Mouse (Mus musculus) intestine, embryonic 14.5 days (tissue): ENCODE measurements around the gene Gm49450. TPM values are rescaled to one million over a fixed set of nuclear protein-coding genes. Genes with fewer than 3 reads are reported as not detected.
A peak's percentile ranks its signal among the peaks of the same experiment; 100 is the strongest.
"Not testable (repeated sequence)": the region's sequence is repeated elsewhere in the genome, so short reads cannot be mapped to it uniquely, and the experiment has no call there.

Experiments
- ATAC-seq: fragments of 200-750 bp; cut with Nextera tagmentation; replicated peaks from 2 replicates; pipeline ENCODE4 v1.8.0; 2017; ENCODE audit warnings: low read depth, moderate number of reproducible peaks, moderate TSS enrichment, moderate library complexity; ENCODE audit not compliant: low FRiP score, low TSS enrichment
- DNase-seq: peaks from one replicate; pipeline ENCODE4 v3.0.0-alpha.2; 2018; ENCODE audit warnings: low spot score
- H3K27ac ChIP-seq: fragments of 300-500 bp; sonication (generic); 2 replicates; pipeline ENCODE4 v1.5.1; 2014; ENCODE audit warnings: low read depth, mild to moderate bottlenecking, control low read depth
- H3K27me3 ChIP-seq: fragments of 300-500 bp; sonication (generic); replicated peaks from 2 replicates; pipeline ENCODE4 v1.6.1; 2014; ENCODE audit warnings: low read length, control low read depth; ENCODE audit not compliant: control insufficient read depth, insufficient read depth
- H3K36me3 ChIP-seq: fragments of 300-500 bp; sonication (generic); 2 replicates; pipeline ENCODE4 v1.6.1; 2014; ENCODE audit warnings: low read length, control low read depth; ENCODE audit not compliant: control insufficient read depth, insufficient read depth
- H3K4me1 ChIP-seq: fragments of 300-500 bp; sonication (generic); replicated peaks from 2 replicates; pipeline ENCODE4 v1.6.1; 2014; ENCODE audit warnings: low read length, control low read depth, mixed read lengths; ENCODE audit not compliant: control insufficient read depth, insufficient read depth
- H3K4me2 ChIP-seq: fragments of 300-500 bp; sonication (generic); 2 replicates; pipeline ENCODE4 v1.6.1; 2014; ENCODE audit warnings: low read length
- H3K4me3 ChIP-seq: fragments of 300-500 bp; sonication (generic); 2 replicates; pipeline ENCODE4 v1.5.1; 2014; ENCODE audit warnings: low read depth, low read length, control low read depth, mixed read lengths
- H3K9ac ChIP-seq: fragments of 300-500 bp; sonication (generic); 2 replicates; pipeline ENCODE4 v1.6.1; 2014; ENCODE audit warnings: mild to moderate bottlenecking, low read length
- H3K9me3 ChIP-seq: fragments of 300-500 bp; sonication (generic); 2 replicates; pipeline ENCODE4 v1.6.1; 2016; ENCODE audit warnings: low read length, control low read depth; ENCODE audit not compliant: control insufficient read depth
- WGBS: fragments of 180-500 bp; shearing (Covaris S2); extraction: QIAGEN DNeasy Blood & Tissue Kit; methylation state at CpG from one replicate; pipeline ENCODE4 v1.1.7; 2014; 5-methylcytosine and 5-hydroxymethylcytosine counted together
- polyA plus RNA-seq: library from polyadenylated mRNA; unstranded; fragments of >200 nt; fragmentation: Nextera tagmentation; extraction: Ambion mirVana; gene quantifications from 2 replicates; pipeline ENCODE4 v1.2.1, GENCODE M21; 2014

Gene Gm49450
- polyA plus RNA-seq, 1 experiment from 2014 or later: not detected

GRCm38 (mm10) chr15:98978409-98979172 lies 25.2 kb upstream of the Gm49450 start:
- Histone ChIP-seq H3K4me2 (no peak overlapping the region), H3K9me3 (no peaks in the 10 kb centered on the region)
- no peak for ATAC-seq

DNA sequence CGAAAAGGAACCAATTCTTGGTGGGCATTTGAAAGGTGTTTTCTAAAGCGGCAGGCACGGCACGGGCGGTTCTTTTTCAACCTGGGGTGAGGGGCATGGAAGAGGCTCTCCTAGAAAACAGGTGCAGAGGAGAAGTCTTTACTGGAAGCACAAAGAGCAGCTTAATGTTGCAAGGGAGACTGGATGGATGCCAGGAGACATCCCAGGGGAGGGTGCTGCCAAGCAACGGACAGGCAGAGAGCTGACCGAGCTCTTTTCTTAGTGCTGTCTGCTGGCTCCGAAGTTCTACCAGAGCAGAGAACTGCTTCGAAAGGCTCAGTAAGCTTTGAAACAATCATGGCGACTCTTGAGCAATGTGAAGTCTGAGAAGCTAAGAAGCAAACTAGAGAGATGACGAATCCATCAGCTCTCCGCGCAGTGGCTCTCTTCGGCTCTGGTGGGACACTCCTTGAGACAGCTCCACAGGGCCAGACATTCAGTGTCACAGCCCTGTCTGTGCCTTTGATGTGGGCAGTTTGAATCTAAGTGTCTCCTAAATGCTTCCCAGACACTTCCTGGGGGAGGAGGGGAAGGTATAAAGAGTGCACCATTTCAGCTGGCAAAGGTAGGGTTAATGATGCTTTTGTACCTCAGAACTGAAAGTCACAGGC lies 24.5 kb upstream of the Gm49450 start:
- Histone ChIP-seq H3K4me1 (peaks cover 11% of the 10 kb centered on the region), H3K27ac (peak overlapping the region; percentile 7), H3K27me3 (no peaks in the 10 kb centered on the region), H3K4me2 (no peak overlapping the region), H3K9ac (no peak overlapping the region), H3K4me3 (no peak overlapping the region), H3K36me3 (no peaks in the 10 kb centered on the region), H3K9me3 (no peaks in the 10 kb centered on the region)
- ATAC-seq (no peak), DNase-seq (peak; percentile 69)
- 65% methylated on average over 14 of the region's 14 CpGs for WGBS

More at GRCm38 (mm10) chr15:98978409-98979172, 25.2 kb upstream of the Gm49450 start:
- DNase-seq: no peak
- H3K27ac ChIP-seq: no peak overlapping the region
- H3K4me1 ChIP-seq: peaks cover 11% of the 10 kb centered on the region
- H3K4me3 ChIP-seq: no peak overlapping the region
- 66% methylated on average over 20 of the region's 20 CpGs for WGBS
- no peaks in the 10 kb centered on the region for H3K36me3 ChIP-seq
- no peaks in the 10 kb centered on the region for H3K27me3 ChIP-seq
- no peak overlapping the region for H3K9ac ChIP-seq

DNA sequence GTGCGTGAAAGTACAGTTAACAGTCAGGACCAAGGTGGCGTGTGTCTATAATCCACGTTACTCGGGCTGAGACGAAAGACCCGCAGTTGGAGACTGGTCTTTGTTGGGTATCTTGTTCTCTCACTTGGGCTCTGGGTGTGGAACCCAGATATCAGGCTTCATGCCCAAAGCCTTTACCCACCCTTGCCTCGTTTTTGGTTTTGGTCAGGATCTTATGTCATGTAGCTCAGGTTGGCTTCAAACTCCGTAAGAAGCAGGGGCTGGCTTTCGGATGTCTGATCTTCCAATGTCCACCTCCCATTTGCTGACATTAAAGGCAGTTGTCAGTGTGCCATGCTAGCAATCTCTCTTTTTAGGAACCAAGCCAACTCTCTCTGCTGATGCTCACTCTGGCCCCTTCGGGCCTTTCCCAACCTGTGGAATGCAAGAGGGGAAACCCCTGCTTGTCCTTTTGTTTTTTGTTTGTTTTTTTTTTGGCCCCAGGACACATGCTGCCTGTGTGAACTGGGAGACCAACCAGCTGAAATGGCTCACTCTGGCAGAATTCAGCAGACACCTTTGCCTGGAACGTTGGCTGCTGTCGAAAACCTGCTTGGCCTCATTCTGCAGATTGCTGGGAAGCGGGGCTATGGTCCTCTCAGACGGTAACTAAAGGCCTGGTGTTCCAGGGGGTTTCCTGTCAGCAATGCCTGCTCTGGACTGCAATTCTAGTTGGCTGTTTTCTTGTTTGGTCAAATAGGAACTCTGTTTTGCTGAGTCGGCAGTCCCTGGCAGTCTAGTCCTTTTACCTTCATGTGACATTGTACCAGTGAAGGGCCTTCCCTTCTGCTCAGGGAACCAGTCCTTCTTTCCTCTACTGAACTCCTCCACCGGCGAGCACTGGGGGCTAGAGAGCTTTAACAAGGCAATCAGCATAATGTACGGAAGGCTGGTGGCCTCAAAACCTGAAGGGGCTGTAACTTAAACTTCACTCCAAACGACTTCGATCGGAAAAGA lies 23.7 kb upstream of the Gm49450 start:
- peak overlapping the region; percentile 7; the same call in 1 of the 2 replicates for H3K27ac ChIP-seq
- peaks cover 11% of the 10 kb centered on the region for H3K4me1 ChIP-seq
- WGBS: 70% methylated on average over 21 of the region's 21 CpGs
- no peaks in the 10 kb centered on the region for H3K27me3 ChIP-seq
- no peak overlapping the region for H3K9ac ChIP-seq
- H3K4me2 ChIP-seq: no peak overlapping the region
- no peaks in the 10 kb centered on the region for H3K9me3 ChIP-seq
- no peaks in the 10 kb centered on the region for H3K36me3 ChIP-seq
- H3K4me3 ChIP-seq: no peak overlapping the region
- ATAC-seq (no peak), DNase-seq (no peak)

- Histone ChIP-seq H3K27ac (no peak overlapping the region), H3K4me2 (no peak overlapping the region), H3K9ac (no peak overlapping the region), H3K27me3 (no peaks in the 10 kb centered on the region), H3K4me3 (no peak overlapping the region), H3K36me3 (no peaks in the 10 kb centered on the region), H3K9me3 (no peaks in the 10 kb centered on the region), H3K4me1 (peaks cover 32% of the 10 kb centered on the region)
- ATAC-seq (no peak), DNase-seq (no peak)
- WGBS: 85% methylated on average over 9 of the region's 9 CpGs
Measured at GRCm38 (mm10) chr15:98973015-98973614, 19.8 kb upstream of the Gm49450 start.

- 74% methylated on average over 15 of the region's 15 CpGs for WGBS
- H3K9ac ChIP-seq, DNase-seq, H3K27ac ChIP-seq, H3K9me3 ChIP-seq, H3K4me2 ChIP-seq, H3K36me3 ChIP-seq, H3K27me3 ChIP-seq, ATAC-seq, H3K4me3 ChIP-seq: not testable (repeated sequence)
- H3K4me1 ChIP-seq: peaks cover 22% of the 10 kb centered on the region
Measured at GRCm38 (mm10) chr15:98971576-98972320, 18.4 kb upstream of the Gm49450 start.

DNA sequence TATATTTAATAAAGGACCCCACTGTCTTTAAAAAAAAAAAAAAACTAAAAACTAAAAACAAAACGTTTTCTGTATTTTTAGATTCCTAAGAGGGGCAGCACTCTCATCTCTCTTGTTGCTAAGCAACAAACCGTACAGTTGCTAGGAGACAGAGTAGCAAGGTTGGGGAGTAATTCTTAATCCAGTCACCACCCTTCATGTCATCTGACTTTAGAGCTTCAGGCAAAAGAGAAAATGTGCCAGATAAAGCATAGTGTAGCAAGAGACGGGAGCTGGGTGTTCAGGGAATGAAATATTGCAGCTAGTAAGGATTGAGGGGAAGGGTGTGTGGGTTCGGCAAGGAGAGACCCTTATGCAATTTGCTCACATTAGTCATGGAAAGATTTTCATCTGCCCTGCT lies 17.8 kb upstream of the Gm49450 start:
- H3K27me3 ChIP-seq: no peaks in the 10 kb centered on the region
- H3K9ac ChIP-seq: no peak overlapping the region
- ATAC-seq (no peak), DNase-seq (no peak)
- H3K4me3 ChIP-seq: no peak overlapping the region
- WGBS: 34% methylated on average over 4 of the region's 4 CpGs
- H3K9me3 ChIP-seq: no peaks in the 10 kb centered on the region
- peaks cover 22% of the 10 kb centered on the region for H3K4me1 ChIP-seq
- H3K36me3 ChIP-seq: no peaks in the 10 kb centered on the region
- no peak overlapping the region; the same call in 1 of the 2 replicates for H3K27ac ChIP-seq
- no peak overlapping the region for H3K4me2 ChIP-seq

GRCm38 (mm10) chr15:98969372-98970101 lies 16.2 kb upstream of the Gm49450 start:
- WGBS: 23% methylated on average over 16 of the region's 16 CpGs
- H3K36me3 ChIP-seq: no peaks in the 10 kb centered on the region
- H3K4me2 ChIP-seq: peak overlapping the region; percentile 36
- peak overlapping the region; percentile 68 for H3K27ac ChIP-seq
- H3K4me1 ChIP-seq: peaks cover 22% of the 10 kb centered on the region
- H3K9me3 ChIP-seq: no peaks in the 10 kb centered on the region
- DNase-seq (no peak), ATAC-seq (peak; percentile 5; the same call in 1 of the 2 replicates)
- no peak overlapping the region for H3K4me3 ChIP-seq
- no peak overlapping the region for H3K9ac ChIP-seq
- H3K27me3 ChIP-seq: no peaks in the 10 kb centered on the region
